Mouse (Mus musculus): Measurements from ENCODE around the gene Foxj3. TPM values are rescaled to one million over a fixed set of nuclear protein-coding genes. Genes with fewer than 3 reads are reported as not detected.

The Foxj3 gene
- 11.7 and 21.4 TPM in 2 replicates for polyA plus RNA-seq (2012; rRNA removed; ENCODE audit: low replicate concordance)

DNA sequence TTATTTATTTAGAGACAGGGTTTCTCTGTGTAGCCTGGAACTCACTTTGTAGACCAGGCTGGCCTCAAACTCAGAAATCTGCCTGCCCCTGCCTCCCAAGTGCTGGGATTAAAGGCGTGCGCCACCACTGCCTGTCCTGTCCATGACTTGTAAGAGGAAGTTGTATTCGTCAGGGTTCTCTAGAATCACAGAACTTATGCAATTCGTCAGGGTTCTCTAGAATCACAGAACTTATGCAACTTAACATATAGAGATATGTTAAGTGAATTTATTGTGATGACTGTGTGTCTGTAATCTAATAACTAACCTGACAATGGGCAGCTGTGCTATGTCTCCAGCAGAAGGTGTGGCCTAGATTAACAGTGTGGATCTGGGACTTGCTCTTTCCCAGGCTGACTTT is at the start of gene Foxj3:
Gene Foxj3, plus strand, starts transcription at position 390 of the 400 bp plus-strand sequence.

DNA sequence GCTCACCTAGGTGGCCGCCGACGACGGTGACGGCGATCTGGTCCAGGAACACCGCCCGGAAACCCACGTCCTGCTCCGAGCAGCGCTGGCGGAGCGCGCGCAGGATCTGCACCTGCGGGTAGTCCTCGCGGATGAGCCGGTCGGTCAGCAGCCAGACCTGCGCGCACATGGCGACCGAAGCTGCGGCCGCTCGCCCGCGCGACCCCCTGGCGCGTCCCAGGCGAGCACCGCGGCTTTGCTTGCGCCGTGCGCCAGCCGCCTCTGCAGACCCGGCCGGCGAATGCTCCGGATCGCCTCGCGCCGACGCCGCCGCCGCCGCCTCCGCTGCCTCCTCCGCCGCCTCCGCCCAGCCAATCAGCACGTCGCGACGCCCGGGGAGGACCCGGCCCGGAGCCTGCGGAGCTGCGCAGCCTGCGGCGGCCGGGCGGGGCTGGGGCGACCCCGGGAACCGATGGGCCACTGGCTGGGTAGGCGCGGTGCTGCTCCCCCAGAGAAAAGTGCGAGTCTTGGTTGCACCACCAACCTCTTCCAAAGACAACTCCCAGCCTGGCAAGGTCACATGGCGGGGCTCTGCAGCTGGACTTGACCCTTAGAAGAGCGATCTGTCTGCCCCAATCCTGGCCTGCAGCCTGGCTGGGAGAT is 44.4 kb upstream of the Foxj3 start, which contains the start of gene Rimkla:
Gene Rimkla, minus strand, starts transcription at position 338 of the 642 bp plus-strand sequence.

DNA sequence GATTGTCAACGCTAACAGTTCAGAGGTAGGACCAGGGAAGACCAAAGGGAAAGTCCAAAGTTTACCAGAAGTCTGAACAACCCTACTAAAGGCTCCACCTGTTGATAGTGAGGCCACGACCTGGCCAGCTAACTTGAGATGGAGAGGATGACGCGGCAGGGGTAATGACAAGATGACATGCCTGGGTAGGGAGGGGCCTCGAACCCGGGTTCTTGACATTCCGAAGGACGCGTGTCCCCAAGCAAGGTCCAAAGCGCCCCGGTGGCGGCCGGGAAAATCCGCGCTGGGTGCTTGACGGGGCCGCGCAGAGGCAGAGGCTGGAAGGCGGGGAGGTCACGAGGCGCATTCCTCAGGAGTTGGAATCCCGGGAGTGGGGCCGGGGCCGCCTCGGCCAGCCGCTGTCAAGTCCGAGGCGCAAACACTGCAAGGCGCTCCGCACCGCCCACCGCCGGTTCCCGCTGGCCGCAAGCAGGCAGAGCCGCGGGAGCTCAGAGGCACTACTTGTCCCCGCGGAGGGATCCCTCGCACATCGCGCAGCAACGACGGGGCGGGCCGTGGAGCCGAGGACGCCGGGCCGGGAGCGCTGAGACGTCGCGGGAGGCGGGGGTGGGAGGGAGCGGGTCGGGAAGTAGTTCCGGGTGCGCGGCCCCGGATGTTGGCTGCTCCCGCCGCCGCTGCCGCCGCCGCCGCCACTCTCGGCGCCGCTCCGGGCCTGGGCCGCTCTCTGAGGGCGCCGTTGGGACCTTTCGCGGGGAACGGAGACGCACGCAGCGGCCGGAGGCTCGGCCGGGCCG is 2.4 kb downstream of the Foxj3 start, which contains the start of gene Frg2f1:
Gene Frg2f1, minus strand, starts transcription at position 499 of the 794 bp plus-strand sequence.

DNA sequence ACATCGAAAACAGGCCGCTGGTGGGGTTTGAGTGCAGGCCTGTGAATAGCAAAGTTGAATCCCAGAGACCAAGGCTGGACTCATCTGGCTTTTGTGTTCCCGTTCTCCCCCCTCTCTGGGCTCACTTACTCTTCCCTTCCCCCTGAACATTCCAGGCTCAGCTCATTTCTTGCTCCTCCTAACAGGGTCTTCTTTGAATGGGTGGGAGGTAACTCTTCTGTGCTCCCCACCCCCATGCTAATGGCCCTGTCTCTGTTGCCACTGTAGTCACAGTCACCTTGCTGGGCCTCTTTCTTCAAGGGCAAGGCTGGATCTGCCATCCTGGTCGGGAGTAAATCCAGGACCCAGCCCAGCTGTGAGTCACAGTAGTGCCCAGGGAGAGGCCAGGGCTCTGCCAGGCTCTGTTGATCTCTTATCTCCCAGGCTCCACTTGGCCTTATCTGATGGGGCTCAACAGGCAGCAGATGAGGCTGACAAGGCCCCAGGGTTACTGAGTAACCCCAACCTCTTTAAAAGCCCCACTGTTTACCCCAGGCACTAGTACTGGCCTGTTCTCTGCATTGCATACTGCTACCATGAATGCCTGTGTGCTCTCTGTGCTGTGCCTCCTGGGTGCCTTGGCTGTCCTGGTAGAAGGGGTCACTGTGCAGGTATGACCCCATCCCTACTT is 100.5 kb downstream of the Foxj3 start, which contains the start of gene Guca2a:
Gene Guca2a, plus strand, starts transcription at position 529 of the 670 bp plus-strand sequence.

DNA sequence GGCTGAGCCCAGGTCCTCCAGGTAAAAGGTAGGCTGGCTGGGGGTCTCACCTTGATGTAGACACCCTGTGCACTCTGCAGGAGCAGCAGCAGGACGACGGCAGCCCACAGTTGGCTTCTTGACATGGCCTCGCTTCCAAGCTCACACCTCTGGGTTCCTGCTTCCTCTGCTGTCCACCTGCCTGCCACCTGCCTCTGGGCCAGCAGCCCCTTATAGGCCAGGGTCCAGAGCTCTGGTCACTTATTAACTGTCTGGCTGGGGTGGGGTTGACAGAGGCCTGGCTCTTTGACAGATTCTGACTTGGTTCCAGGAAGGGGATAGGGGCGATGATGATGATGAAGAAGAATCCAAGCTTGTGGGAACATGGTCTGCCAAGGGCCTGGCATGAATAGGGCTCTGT is 121.9 kb downstream of the Foxj3 start, which contains the start of gene Guca2b:
Gene Guca2b, minus strand, starts transcription at position 224 of the 400 bp plus-strand sequence.

Other genes with a start within 250 kb of the Foxj3 start
- gene Ybx1, start 242.4 kb upstream of the Foxj3 start, polyA plus RNA-seq (2012; rRNA removed; ENCODE audit: low replicate concordance) = 169 and 198 TPM in 2 replicates
- gene Ppih, start 216.5 kb upstream of the Foxj3 start, polyA plus RNA-seq (2012; rRNA removed; ENCODE audit: low replicate concordance) = 7.4 and 13.9 TPM in 2 replicates
- 0.24 and 1.7 TPM in 2 replicates for gene Ccdc30, start 121.5 kb upstream of the Foxj3 start, polyA plus RNA-seq (2012; rRNA removed; ENCODE audit: low replicate concordance)
- gene Ppcs, start 114.6 kb upstream of the Foxj3 start, polyA plus RNA-seq (2012; rRNA removed; ENCODE audit: low replicate concordance) = 17.5 and 21.1 TPM in 2 replicates
- 0.49 and 0.60 TPM in 2 replicates for gene Zmynd12, start 114.2 kb upstream of the Foxj3 start, polyA plus RNA-seq (2012; rRNA removed; ENCODE audit: low replicate concordance)
- gene Rimkla, start 44.4 kb upstream of the Foxj3 start, polyA plus RNA-seq (2012; rRNA removed; ENCODE audit: low replicate concordance) = 0.27 and 0.77 TPM in 2 replicates
- 8.2 and 8.8 TPM in 2 replicates for gene Frg2f1, start 2.5 kb downstream of the Foxj3 start, polyA plus RNA-seq (2012; rRNA removed; ENCODE audit: low replicate concordance)
- not detected in 2 replicates for gene Guca2a, start 100.7 kb downstream of the Foxj3 start, polyA plus RNA-seq (2012; rRNA removed; ENCODE audit: low replicate concordance)
- 1.1 and 1.2 TPM in 2 replicates for gene Guca2b, start 122.0 kb downstream of the Foxj3 start, polyA plus RNA-seq (2012; rRNA removed; ENCODE audit: low replicate concordance)
- gene Hivep3, start 196.8 kb downstream of the Foxj3 start, polyA plus RNA-seq (2012; rRNA removed; ENCODE audit: low replicate concordance) = 13.6 and 15.9 TPM in 2 replicates